13 mouse cellular contexts compared by ENCODE assay signal in genomic region chr17:17587333-17588047, GRCm38 (mm10). TPM values are rescaled to one million over a fixed set of nuclear protein-coding genes. Genes with fewer than 3 reads are reported as not detected.
DNase-seq lines count a peak whose midpoint lies in the region; ATAC-seq and TF ChIP-seq lines count a peak whose summit lies in the region.
"Had no signal": no experiment of that assay in that cellular context is flagged by ENCODE, and none has a peak within 500 bp of the region (broad histone marks: within the 10 kb centered on the region; RNA-seq: fewer than 3 reads in every experiment).

No protein-coding gene starts in this region.

- H3K4me1 ChIP-seq in lung, postnatal 0 days (ENCODE audit: insufficient read depth, low read depth, low read length): no peaks in the 10 kb centered on the region
- H3K4me1 ChIP-seq in liver, postnatal 0 days (ENCODE audit: insufficient read depth): peaks cover 4% of the 10 kb centered on the region
- H3K4me1 ChIP-seq: forebrain, embryonic 15.5 days had no signal

- H3K27ac ChIP-seq in lung, postnatal 0 days (ENCODE audit: low read length): no peak overlapping the region
- peak overlapping the region; percentile 82 for H3K27ac ChIP-seq in liver, postnatal 0 days (ENCODE audit: low read depth)
- H3K27ac ChIP-seq: forebrain, embryonic 15.5 days had no signal

- no peak for TF ChIP-seq EP300 in lung, postnatal 0 days (IDR thresholded peaks at IDR 0.05)
- TF ChIP-seq EP300 in liver, postnatal 0 days (IDR thresholded peaks at IDR 0.05; ENCODE audit: low read depth): peak; percentile 56; the same call in 1 of the 2 replicates

- no peak overlapping the region for H3K4me2 ChIP-seq in lung, postnatal 0 days (replicated peaks; ENCODE audit: low read depth, low read length)
- peak overlapping the region; percentile 50 for H3K4me2 ChIP-seq in liver, postnatal 0 days (ENCODE audit: low read depth, low read length)
- H3K4me2 ChIP-seq: forebrain, embryonic 15.5 days had no signal

- no peak overlapping the region for H3K4me3 ChIP-seq in lung, postnatal 0 days (ENCODE audit: low read depth, low read length)
- H3K4me3 ChIP-seq in liver, postnatal 0 days (ENCODE audit: low read depth, low read length): no peak overlapping the region
- H3K4me3 ChIP-seq: forebrain, embryonic 15.5 days had no signal

- H3K9ac ChIP-seq in lung, postnatal 0 days (replicated peaks; ENCODE audit: low read depth): no peak overlapping the region
- no peak overlapping the region for H3K9ac ChIP-seq in liver, postnatal 0 days (replicated peaks)
- H3K9ac ChIP-seq: forebrain, embryonic 15.5 days had no signal

- DNase-seq in frontal cortex, adult 2 months (ENCODE audit: extremely low spot score in 1 of 2, low spot score in 1 of 2): no peak
- DNase-seq in lung, postnatal 0 days (ENCODE audit: low spot score): peak; percentile 44
- DNase-seq in lung, postnatal 10 days: no peak
- no peak for DNase-seq in liver, postnatal 0 days
- peak; percentile 89 for DNase-seq in splenic B cell, adult 2 months (ENCODE audit: low read depth, low spot score)
- no peak for DNase-seq in thymus, postnatal 10 days (ENCODE audit: low spot score in 2 of 2)
- DNase-seq in kidney, adult 9 months: no peak
- DNase-seq: adrenal gland, adult 8-10 months; cerebellum, adult 9-10 months; kidney, postnatal 25 days; right cerebral cortex, adult 18-20 months had no signal

- no peak for TF ChIP-seq CTCF in lung, postnatal 0 days (IDR thresholded peaks at IDR 0.05)
- no peak for TF ChIP-seq CTCF in liver, postnatal 0 days (IDR thresholded peaks at IDR 0.05; ENCODE audit: low read depth)

- 72% methylated on average over 7 of the region's 7 CpGs for WGBS in lung, postnatal 0 days
- 30% methylated on average over 7 of the region's 7 CpGs for WGBS in liver, postnatal 0 days (ENCODE audit: insufficient replicate concordance)

- H3K9me3 ChIP-seq in lung, postnatal 0 days (ENCODE audit: low read length): no peaks in the 10 kb centered on the region
- H3K9me3 ChIP-seq in liver, postnatal 0 days (ENCODE audit: low read length): no peaks in the 10 kb centered on the region
- H3K9me3 ChIP-seq: forebrain, embryonic 15.5 days had no signal

- ATAC-seq in frontal cortex, adult (ENCODE audit: low TSS enrichment): peak; percentile 34; the same call in 1 of the 2 replicates
- ATAC-seq in lung, postnatal 0 days: no peak
- peak; percentile 80 for ATAC-seq in liver, postnatal 0 days
- ATAC-seq: forebrain, embryonic 15.5 days had no signal

- H3K27me3 ChIP-seq in lung, postnatal 0 days (replicated peaks; ENCODE audit: insufficient read depth, low read length): no peaks in the 10 kb centered on the region
- H3K27me3 ChIP-seq in liver, postnatal 0 days (ENCODE audit: insufficient read depth, low read length): no peaks in the 10 kb centered on the region
- no peaks in the 10 kb centered on the region for H3K27me3 ChIP-seq in splenic B cell, adult 2 months (ENCODE audit: control insufficient read depth, insufficient read depth, low read length, poor library complexity, severe bottlenecking)
- H3K27me3 ChIP-seq: forebrain, embryonic 15.5 days had no signal

- no peaks in the 10 kb centered on the region for H3K36me3 ChIP-seq in lung, postnatal 0 days (ENCODE audit: insufficient read depth, low read length)
- no peaks in the 10 kb centered on the region for H3K36me3 ChIP-seq in liver, postnatal 0 days (replicated peaks; ENCODE audit: insufficient read depth, low read length)
- no peaks in the 10 kb centered on the region for H3K36me3 ChIP-seq in splenic B cell, adult 2 months (ENCODE audit: control insufficient read depth, insufficient read depth, low read length, poor library complexity, severe bottlenecking)
- H3K36me3 ChIP-seq: forebrain, embryonic 15.5 days had no signal

RNA-seq across cellular contexts. Expression of gene Lnpep, which starts 37.4 kb away (rescaled TPM):
- polyA plus RNA-seq in frontal cortex, adult 2 months (2012; rRNA removed): 23.4 and 24.2 TPM in 2 replicates
- 7.5 and 8.4 TPM in 2 replicates for polyA plus RNA-seq in lung, postnatal 0 days (2015; fragmentation: Nextera tagmentation; extraction: Ambion mirVana)
- polyA plus RNA-seq in liver, postnatal 0 days (2015; fragmentation: Nextera tagmentation; extraction: Ambion mirVana): 2.4 and 3.1 TPM in 2 replicates

Comparison
In these comparisons a context has a peak if more than half of its experiments do, and no peak if none do; other contexts are left out.
1. DNase-seq: peak in lung, postnatal 0 days (single experiment) and splenic B cell, adult 2 months (single experiment); none in frontal cortex, adult 2 months (0 of 2), lung, postnatal 10 days (single experiment), liver, postnatal 0 days (single experiment), thymus, postnatal 10 days (0 of 2) and kidney, adult 9 months (single experiment).